Mouse (Mus musculus): ENCODE measurements around the gene Mad1l1.

The Mad1l1 gene

DNA sequence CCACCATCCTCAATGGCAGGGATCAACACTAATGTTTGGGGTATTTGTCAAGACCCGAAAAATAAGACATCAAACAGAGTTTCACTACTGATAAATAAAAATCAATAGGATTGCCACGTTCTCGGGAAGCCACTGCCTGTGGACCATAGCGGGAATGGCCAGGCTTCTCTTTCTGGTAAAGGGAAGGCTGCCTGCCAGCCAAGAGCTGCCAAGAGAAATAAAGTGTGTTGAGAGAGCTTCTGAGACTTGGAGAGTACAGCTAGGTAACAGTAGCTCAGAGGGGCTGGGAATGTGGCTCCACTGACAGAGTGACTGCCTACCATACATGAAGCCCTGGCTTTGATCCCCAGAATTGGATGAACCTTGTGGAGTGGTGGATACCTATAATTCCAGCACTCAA lies 108.4 kb downstream of the Mad1l1 start:
- no peak for DNase-seq

DNA sequence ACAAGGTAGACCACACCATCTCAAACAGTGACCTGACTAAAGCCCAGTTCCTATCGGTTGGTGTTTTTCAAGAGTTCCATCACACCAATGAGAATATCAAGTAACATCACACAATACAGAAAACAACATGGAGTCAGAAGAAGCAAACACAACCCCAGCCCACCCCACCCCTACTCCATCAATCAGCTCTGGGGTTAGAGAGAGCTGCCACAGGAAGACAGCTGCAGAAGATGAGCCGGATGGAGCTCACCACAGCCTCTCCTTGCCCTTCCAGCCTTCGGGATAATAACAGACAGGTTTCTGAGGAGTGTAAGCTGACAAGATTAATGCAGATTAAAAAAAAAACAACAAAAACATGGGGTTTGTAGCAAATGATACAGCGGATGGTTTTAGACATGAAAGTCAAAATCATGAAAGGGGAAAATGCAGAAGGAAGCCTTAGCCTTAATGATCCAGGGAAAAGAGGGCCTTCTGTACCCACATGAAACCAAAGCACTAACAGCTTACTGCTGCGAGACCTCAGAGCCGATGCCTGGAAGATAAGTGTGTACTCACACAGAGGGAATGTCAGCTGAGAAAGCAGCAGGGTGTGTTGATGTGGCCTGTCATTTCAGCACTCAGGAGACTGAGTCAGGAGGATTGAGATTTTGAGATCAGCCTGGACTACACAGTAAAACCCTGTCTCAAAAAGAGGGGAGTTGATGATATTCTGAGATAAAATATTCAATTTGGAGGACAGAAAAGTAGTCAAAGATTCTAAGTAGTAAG lies 110.8 kb downstream of the Mad1l1 start:
- DNase-seq: no peak

DNA sequence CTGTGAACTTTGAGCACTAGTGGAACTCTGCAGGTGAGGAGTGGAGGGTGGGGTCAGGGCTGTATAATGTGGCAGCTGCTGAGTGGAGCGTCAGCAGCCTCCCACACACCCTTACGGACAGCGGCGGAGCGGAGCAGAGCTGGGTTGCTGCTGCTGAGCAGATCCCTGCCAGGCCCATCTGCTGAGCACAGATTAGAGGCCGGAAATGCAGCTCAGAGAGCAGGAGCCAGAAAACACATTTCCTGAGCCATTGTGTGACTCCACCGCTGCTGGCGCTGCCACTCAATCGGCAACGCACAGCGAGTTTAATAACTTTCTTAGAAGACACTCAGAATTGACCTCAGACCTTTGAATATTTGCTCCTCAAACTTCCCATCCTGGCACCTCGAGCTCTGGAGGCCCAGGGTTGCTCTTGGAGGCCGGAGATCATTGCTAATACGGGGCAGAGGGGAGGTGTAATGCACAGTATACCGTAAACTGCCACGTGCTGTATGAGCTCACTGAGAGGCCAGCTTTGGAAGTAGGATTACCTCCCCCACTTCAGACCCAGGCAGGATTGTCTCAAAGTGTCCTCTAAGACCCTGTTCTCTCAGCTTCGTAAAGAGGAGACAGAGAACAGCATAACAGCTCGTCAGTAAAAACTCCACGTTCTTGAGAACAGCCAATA lies 112.5 kb downstream of the Mad1l1 start:
- DNase-seq: peak; percentile 43

DNA sequence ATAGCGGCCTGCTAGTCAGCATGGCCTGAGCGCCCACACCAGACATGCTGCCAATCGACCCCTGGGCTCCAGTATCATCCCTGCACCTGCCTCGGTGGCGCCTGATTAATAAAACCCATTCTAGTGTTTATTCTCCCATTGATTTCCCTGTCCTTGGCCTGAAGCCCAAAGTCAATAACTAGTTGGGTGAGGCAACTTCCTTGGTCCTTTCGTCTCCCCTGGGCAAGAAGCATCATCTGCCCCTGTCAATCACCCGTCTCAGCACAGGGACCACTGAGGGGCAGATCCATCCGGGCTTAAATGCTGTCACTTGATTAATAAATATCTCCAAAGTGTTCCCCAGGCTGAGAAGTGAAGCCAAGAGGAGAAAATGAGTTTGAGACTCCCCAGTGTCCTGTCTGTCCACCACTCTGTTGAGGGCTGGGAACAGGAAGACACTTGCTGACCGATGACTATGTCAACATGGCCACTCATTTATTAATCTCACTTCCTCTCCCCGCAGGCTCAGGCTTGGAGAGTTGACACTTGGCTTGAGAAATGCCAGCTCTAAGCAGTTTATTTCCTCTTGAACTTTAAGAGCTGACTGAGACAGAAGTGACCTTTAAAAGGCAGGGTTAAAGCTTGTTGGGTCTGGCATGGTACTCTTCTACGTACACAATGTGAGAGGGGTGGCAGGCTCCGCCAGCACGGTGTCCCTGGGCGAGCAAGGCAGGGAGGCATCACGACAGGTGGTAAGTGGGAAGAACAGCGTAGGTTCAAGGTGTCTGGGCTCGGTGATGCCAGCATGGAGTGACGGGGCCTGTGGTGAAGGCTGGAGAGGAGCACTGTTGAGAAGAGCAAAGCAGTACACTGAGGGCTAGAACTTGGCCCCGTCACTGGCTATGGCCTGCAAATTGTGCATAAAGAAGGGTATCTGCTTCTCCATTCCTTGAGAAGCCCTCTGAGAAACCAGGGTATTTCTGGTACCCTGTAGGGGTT lies 114.3 kb downstream of the Mad1l1 start:
- DNase-seq: peak; percentile 40

DNA sequence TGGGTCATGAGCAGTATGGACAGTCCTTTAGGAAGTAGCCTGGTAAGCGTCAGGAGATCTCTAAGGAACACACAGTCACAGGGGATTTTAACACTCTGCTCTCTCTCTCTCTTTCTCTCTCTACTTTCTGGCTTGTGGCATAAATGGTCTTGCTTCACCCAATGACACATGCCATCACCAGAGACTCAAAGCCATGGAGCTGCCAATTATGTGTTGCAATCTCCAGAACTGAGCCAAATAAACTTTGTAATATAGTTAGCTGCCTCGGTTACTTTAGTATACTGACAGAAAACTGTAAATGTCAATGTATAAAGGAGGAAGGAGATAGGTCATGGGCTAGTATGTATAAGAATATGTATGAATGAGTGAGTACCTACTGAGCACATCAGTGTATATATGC lies 115.4 kb downstream of the Mad1l1 start:
- DNase-seq: no peak

DNA sequence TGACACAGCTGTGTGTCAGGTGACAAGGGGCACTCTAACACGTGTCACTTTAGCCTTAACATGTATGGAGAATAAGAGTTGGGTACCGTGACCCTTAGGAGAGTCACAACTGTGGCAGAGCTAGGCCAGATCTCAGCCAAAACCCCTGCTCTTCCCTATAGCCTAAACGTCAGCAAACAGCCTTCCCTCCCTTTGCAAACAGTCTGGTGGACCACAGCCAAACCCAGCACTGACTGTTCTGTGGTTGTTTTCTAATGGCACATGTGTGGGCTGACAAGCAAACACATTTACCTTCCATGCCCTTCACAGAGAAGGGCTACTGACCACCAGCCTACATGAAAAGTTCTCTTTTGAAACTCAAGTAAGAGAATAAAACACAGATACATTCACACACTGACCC lies 116.9 kb downstream of the Mad1l1 start:
- no peak for DNase-seq

DNA sequence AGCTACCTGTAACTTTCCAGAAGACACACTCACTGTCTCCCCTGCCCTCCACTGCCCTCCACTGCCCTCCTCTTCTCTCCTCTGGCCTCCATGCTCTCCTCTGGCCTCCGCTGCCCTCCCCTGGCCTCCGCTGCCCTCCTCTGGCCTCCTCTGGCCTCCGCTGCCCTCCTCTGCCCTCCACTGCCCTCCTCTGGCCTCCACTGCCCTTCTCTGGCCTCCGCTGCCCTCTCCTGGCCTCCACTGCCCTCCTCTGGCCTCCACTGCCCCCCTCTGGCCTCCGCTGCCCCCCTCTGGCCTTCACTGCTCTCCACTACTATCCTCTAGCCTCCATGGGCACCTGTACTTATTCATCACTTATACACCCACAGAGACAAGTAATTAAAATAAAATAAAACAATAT lies 117.3 kb downstream of the Mad1l1 start:
- no peak for DNase-seq

DNA sequence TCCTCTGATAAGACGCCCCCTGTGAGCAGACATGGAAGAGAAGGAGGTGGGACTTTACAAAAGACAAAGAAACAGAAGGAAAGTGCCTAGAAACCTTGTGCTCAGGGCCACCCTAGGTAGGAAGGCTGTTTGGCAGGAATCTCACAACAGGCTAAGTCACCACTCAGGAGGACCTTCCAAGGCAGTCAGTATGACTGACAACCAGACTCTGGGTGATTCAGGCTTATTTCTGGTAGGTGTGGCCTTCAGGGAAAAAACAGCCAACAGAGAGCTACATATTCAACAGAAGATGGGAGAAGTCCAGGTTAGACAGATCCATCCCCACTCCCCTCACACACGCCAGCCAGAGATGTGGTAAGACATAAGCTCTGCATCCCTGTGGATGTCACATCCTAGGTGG lies 118.9 kb downstream of the Mad1l1 start:
- no peak for DNase-seq

DNA sequence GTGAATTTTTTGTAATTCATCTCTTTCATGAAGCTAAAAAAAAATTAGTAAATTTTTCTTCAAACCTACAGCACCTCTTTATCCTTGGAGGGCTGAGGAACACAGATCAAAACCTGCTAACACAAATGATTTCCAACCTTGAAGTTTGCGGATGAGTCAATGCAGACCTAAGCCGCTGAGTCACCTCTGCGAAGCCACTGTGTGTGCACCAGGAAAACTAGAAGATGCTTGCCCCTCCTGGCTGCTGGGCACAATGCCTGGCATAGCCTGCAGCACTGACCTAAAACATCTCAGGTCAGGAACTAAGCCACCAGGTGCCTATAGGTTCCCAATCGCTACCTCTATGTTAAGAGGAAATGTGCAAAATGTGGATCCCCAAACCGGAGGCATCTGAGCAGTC lies 119.8 kb downstream of the Mad1l1 start:
- no peak for DNase-seq

DNA sequence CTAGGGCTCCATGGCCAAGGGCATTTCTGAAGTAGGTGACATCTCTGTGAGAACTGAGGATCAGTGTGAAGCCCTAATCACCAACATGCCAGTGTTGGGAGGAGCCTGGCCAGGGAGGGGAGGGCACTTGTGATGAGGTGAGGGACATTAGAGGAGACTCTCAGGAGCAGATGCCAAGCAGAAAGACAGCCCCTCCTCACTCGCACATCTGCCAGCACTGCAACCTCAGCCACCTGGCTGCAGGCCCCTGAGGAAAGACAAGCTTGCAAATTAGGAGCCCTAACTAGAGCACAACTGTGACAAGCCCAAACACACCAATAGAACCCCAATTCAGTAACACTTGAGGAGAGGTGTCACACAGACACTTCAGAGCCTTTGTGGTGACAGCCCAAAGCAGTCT lies 120.2 kb downstream of the Mad1l1 start:
- DNase-seq: no peak

DNA sequence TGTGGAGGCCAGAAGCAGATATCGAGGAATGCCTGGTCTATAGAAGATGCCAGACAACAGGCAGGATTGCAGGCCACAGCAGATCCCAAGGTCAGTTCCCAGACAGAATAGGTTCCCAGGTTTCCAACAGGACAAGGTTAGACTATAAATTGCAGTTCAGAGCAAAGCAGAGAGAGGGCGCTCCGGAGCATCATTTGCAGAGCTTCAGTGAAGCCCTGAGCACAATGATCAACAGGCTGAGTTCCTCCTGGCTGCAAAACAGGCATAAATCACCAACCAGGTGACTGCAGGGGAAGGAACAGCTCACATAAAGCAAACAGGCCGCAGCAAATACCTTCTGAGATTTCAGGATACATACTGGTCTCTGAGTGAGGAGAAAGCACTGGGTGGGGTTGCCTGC lies 123.6 kb downstream of the Mad1l1 start:
- DNase-seq: peak; percentile 70

DNA sequence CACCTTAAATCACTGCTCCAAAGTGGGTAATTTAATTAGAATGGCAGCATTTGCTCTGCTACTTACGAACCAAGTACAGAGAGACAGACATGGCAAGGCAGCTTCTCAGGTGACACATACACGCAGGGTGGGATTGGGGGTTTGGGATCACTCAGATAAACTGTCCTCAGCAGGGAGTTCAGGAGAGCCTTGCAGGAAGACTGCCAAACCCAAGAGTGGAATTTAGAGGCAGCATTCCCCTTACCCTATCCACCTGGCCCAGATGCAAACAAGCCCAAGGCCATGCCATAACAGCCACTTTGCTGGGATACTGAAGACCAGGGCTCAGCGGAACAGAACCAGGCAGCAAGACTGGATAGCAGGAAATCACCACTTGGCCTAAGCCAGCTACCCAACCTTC lies 124.9 kb downstream of the Mad1l1 start:
- no peak for DNase-seq

DNA sequence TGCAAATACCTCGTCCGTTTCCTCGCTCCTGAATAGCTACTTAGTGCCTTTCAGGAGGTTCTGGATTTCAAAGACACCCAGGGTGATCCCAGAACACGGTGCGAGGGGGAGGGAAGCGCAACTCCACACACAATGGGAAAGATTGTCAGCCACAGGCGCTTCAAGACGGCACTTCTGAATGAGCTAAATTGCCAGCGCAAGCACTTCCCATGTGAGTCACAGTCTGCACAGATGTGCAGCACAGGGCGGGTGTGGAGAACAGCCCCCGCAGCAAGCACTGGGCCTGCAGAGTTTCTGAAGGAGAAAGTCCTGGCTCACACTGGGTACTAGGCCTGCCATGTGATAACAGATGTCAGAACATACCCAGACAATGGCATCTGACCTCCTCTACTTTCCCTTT lies 127.2 kb downstream of the Mad1l1 start:
- no peak for DNase-seq

DNA sequence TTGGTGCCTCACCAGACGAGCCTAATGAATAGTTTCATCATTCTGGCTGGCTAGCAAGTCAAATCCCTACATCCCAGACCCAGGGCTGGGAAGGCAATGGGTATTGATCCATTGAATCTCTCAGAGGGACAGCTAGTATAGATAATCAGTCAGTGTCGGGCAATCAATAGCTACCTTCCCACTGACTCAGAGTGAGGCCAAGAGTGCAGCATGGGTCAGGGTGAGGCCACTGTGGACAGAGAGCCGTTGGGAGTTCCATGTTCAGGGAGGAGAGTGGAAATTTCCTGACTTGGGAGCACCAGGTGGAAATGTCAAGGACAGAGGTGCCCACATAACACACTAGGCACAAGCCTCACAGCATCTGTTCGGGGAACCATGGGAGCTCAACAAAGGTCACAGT lies 129.8 kb downstream of the Mad1l1 start:
- no peak for DNase-seq

DNA sequence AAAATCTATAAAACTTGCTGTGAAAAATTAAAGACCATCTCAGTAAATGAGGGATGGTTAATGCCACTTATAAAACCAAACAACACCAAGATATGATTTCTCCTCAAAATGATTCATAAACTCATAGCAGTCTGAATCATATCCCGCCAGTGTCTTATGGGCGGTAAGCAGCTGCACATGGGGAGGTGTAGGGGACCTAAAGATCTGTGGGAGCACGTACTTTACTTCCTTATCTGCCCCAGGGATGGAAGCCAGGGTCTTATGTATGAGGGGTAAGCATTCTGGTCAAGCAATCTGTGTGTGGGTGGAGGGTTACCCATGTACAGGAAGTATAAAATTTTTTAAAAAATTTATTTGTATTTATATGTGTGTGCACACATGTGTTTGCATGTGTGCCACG lies 135.0 kb downstream of the Mad1l1 start:
- no peak for DNase-seq

DNA sequence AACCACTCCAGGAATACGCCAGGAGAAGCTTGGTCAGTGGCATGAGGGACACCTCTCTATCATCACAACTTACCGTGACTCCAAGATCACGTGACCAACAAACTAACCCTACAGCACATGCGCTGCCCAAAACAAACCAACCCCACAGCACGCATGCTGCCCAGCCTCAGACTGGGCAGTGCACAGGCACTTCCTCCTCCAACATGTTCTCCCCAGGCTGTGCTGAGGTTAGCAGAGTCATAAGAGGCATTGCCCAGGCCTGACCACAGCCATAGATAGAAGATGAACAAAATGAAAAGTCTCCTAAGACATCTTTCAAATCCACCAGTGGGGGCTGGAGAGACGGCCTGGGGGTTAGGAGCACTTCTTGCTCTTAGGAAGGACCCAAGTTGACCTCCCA lies 135.6 kb downstream of the Mad1l1 start:
- no peak for DNase-seq

DNA sequence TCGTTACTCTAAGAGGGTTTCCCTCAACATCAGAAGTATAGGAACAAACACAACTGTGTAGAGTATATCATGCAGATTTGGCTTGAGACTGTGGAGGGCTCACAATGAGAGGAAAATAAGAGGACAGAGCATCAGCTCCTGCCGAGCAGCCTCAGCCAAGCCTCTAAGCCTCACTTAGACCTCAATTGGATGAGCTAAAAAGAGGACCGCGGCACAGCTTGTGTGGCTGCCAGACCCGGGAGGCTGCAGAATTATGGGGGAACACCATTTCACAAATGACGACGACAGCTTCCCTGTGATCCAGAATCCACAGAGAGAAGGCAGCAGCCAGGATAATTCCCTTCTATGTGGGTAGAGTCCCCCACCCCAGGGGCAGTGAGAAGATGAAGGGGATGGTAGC lies 138.0 kb downstream of the Mad1l1 start:
- DNase-seq: no peak

DNA sequence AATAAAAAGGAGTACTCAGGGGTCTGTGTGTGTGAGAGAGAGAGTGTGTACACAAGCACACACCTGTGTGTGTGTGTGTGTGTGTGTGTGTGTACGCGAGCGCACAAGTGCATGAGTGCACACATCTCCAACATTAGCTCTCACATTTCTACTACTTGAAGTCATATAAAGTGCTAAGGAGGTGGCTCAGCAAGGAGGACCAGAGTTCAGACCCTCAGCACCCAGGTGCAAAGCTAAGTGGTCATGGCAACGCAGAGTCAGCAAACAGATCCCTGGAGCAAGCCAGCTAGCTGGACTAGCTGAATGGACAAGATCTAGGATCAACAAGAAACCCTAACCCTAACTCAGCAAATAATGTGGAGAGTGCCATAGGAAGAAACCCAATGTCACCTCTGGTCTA lies 139.0 kb downstream of the Mad1l1 start:
- DNase-seq: no peak

DNA sequence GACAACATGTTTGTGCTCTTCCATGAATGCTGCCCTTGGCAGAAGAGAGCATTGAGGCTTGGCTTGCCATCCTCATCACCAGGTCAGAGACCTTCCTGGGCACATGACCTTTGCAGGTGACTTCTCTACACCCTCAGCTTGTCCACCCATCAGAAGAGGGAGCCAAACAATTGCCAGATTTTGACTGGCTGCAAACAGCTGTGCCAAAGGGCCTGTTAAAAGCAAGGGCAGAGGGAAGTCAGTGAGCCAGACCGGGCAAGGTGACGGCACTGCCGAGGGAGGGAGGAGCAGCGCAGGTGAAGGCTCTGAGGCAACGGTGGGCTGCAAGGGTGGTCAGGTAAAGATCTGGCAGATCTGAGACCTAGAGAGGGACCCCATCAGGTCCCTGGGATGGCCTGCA lies 141.3 kb downstream of the Mad1l1 start:
- peak; percentile 8 for DNase-seq

DNA sequence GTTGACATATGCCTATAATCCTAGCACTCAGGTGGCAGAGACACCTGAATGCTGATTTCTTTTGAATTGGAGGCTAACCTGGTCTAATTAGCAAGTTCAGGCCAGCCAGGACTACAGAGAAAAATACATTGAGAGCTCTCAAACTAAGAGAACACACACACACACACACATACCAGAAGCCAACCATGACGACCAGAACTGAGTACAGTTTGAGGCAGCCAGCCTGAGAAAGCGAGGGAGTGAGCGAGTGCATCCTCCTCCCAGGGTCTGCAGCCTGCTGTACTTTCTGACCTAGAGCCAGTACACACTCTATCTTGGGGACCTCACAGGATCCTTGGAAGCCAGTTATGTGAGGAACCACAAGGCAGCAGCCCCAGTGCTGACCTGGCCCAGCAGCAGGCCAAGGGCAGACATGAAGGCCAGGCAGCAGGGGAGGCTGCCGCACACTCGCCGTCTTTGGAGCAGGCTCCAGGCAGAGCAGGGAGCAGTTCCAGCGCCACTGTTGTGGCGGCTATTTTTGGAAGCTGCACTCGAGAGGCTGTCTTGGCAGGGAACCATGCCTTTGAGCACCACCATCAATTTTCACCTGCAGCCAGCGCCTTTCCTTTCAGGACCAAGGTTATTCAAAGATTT lies 143.2 kb downstream of the Mad1l1 start:
- peak; percentile 58 for DNase-seq

DNA sequence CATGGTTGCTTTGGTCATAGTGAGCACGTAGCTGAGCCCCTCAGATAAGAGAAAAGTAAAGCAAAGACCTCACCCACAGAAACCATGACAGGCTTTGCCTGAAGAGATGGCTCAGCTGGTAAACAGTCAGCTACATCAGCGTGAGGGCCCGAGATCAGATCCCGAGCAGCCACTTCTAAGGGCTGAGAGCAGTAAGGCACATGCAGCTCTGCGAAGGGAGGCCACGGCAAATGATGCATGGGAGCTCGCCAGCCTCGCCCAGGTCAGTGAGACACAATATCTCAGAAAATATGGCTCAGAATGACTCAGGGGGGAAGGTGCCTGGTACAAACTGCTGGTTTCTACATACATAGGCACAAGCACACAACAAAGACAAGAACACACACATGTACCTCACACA lies 143.8 kb downstream of the Mad1l1 start:
- DNase-seq: no peak

DNA sequence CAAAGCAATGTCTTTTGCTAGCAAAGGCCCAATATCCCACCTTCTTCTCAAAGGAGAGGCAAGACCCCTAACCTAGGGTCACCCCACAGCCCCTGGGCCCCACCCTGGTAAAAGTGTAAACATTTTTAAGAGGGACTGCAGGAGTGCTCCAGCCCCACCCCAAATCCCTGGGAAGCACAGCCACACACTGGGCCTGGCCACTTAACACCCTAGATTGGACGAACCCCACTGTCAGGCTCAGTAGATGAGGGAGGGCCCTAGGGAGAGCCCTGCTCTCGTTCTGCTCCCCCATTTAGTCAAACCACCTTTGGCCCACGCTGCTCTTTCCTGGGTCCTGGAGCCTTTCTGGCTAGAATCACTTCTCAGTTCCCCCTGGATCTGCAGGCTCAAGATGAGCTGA lies 145.0 kb downstream of the Mad1l1 start:
- no peak for DNase-seq

DNA sequence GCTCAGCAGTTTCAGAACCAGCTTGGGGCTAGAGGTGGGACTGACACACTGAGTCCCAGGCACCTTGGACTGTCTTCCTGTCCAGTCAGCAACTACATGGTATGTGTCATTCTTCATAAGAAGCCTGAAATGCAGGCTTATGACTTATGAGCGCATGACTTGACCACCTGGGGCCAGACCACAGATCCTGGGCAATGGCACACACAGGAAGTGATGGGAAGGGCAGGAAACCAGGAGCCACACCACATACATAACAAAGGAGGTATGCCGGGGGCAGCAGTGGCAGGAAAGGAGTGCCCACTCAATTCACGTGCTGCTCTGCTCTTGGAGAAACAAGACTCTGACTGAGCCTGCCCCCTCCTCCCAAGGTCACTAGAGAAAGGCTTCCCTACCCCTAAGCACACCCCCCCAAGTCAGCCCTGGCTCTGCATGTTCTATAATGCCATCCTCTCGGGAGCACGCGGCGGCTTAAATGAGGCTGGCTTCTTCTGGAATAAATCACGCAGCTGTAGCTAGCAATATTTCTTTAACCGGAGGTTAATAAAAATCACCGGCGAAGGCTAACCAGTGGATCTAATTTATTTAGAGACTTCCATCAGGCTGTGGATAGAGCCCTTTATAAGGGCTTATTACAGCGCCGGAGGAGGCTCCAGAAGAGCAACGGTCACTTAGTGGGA lies 146.4 kb downstream of the Mad1l1 start:
- peak; percentile 21 for DNase-seq

Measured in kidney, adult 11 months (tissue).